Mouse (Mus musculus): ENCODE data around the gene E130116L18Rik. TPM values are rescaled to one million over a fixed set of nuclear protein-coding genes. Genes with fewer than 3 reads are reported as not detected.
"Not testable (repeated sequence)": the region's sequence is repeated elsewhere in the genome, so short reads cannot be mapped to it uniquely, and the experiment has no call there.

The E130116L18Rik gene
- total and polyA plus RNA-seq, 2 experiments from 2014 or later, result 2.0 TPM; not detected in 1

GRCm38 (mm10) chr5:25221604-25222003 is 1.3 kb downstream of the E130116L18Rik start, which contains the start of gene Galnt11:
Gene Galnt11, plus strand, starts transcription at chr5:25221904.
- Histone ChIP-seq H3K27me3 (ENCODE audit: insufficient read depth, low read length) (no peaks in the 10 kb centered on the region), H3K9me3 (ENCODE audit: low read length) (no peaks in the 10 kb centered on the region), H3K27ac (ENCODE audit: low read depth, low read length) (peak within 1 kb of the TSS; percentile 89), H3K9ac (peak within 1 kb of the TSS; percentile 68), H3K4me1 (ENCODE audit: insufficient read depth) (peaks cover 5% of the 10 kb centered on the region), H3K4me2 (ENCODE audit: low read depth) (peak within 1 kb of the TSS; percentile 62), H3K36me3 (ENCODE audit: insufficient read depth) (no peaks in the 10 kb centered on the region), H3K4me3 (ENCODE audit: low read depth, low read length) (peak within 1 kb of the TSS; percentile 56)
- 89% methylated on average over 3 of the region's 3 CpGs for WGBS
- DNase-seq (no peak), ATAC-seq (no peak)
- TF ChIP-seq CTCF (IDR thresholded peaks at IDR 0.05; ENCODE audit: low read depth), result no peak

GRCm38 (mm10) chr5:25215006-25215405 is 7.9 kb downstream of the E130116L18Rik start:
- no peaks in the 10 kb centered on the region for H3K9me3 ChIP-seq (ENCODE audit: low read length)
- H3K4me1 ChIP-seq (ENCODE audit: insufficient read depth), result no peaks in the 10 kb centered on the region
- ATAC-seq (no peak), DNase-seq (no peak)
- TF ChIP-seq CTCF (IDR thresholded peaks at IDR 0.05; ENCODE audit: low read depth), result no peak
- no peaks in the 10 kb centered on the region for H3K36me3 ChIP-seq (ENCODE audit: insufficient read depth)
- no peak overlapping the region for H3K27ac ChIP-seq (ENCODE audit: low read depth, low read length)
- no peaks in the 10 kb centered on the region for H3K27me3 ChIP-seq (ENCODE audit: insufficient read depth, low read length)
- H3K4me3 ChIP-seq (ENCODE audit: low read depth, low read length), result no peak overlapping the region
- 83% methylated on average over 6 of the region's 6 CpGs for WGBS
- no peak overlapping the region for H3K4me2 ChIP-seq (ENCODE audit: low read depth)
- no peak overlapping the region for H3K9ac ChIP-seq

GRCm38 (mm10) chr5:25213216-25213615 is 9.7 kb downstream of the E130116L18Rik start:
- not testable (repeated sequence) for H3K4me2 ChIP-seq (ENCODE audit: low read depth); H3K36me3 ChIP-seq (ENCODE audit: insufficient read depth); H3K9me3 ChIP-seq (ENCODE audit: low read length); H3K9ac ChIP-seq; H3K4me1 ChIP-seq (ENCODE audit: insufficient read depth); H3K27me3 ChIP-seq (ENCODE audit: insufficient read depth, low read length); ATAC-seq; DNase-seq; H3K4me3 ChIP-seq (ENCODE audit: low read depth, low read length); H3K27ac ChIP-seq (ENCODE audit: low read depth, low read length)

- Histone ChIP-seq H3K36me3 (ENCODE audit: insufficient read depth) (no peaks in the 10 kb centered on the region), H3K4me2 (ENCODE audit: low read depth) (no peak overlapping the region), H3K27ac (ENCODE audit: low read depth, low read length) (no peak overlapping the region), H3K27me3 (ENCODE audit: insufficient read depth, low read length) (no peaks in the 10 kb centered on the region), H3K9me3 (ENCODE audit: low read length) (no peaks in the 10 kb centered on the region), H3K4me1 (ENCODE audit: insufficient read depth) (no peaks in the 10 kb centered on the region), H3K4me3 (ENCODE audit: low read depth, low read length) (no peak overlapping the region), H3K9ac (no peak overlapping the region)
- TF ChIP-seq CTCF (IDR thresholded peaks at IDR 0.05; ENCODE audit: low read depth), result no peak
- 65% methylated on average over 1 of the region's 1 CpGs for WGBS
- ATAC-seq, result no peak
- DNase-seq, result no peak
These were observed 11.1 kb downstream of the E130116L18Rik start for GRCm38 (mm10) chr5:25211872-25212271.

- ATAC-seq, result no peak
- 80% methylated on average over 2 of the region's 2 CpGs for WGBS
- no peak for TF ChIP-seq CTCF (IDR thresholded peaks at IDR 0.05; ENCODE audit: low read depth)
- Histone ChIP-seq H3K4me2 (ENCODE audit: low read depth) (no peak overlapping the region), H3K4me1 (ENCODE audit: insufficient read depth) (no peaks in the 10 kb centered on the region), H3K9me3 (ENCODE audit: low read length) (no peaks in the 10 kb centered on the region), H3K27me3 (ENCODE audit: insufficient read depth, low read length) (no peaks in the 10 kb centered on the region), H3K27ac (ENCODE audit: low read depth, low read length) (no peak overlapping the region), H3K36me3 (ENCODE audit: insufficient read depth) (no peaks in the 10 kb centered on the region), H3K4me3 (ENCODE audit: low read depth, low read length) (no peak overlapping the region), H3K9ac (no peak overlapping the region)
- no peak for DNase-seq
These were observed 32.4 kb downstream of the E130116L18Rik start for GRCm38 (mm10) chr5:25190521-25190920.

- WGBS, result 39% methylated on average over 1 of the region's 1 CpGs
- no peak for ATAC-seq
- Histone ChIP-seq H3K4me1 (ENCODE audit: insufficient read depth) (no peaks in the 10 kb centered on the region), H3K4me2 (ENCODE audit: low read depth) (no peak overlapping the region), H3K27ac (ENCODE audit: low read depth, low read length) (no peak overlapping the region), H3K4me3 (ENCODE audit: low read depth, low read length) (no peak overlapping the region), H3K36me3 (ENCODE audit: insufficient read depth) (no peaks in the 10 kb centered on the region), H3K9me3 (ENCODE audit: low read length) (no peaks in the 10 kb centered on the region), H3K27me3 (ENCODE audit: insufficient read depth, low read length) (no peaks in the 10 kb centered on the region), H3K9ac (no peak overlapping the region)
- no peak for DNase-seq
- TF ChIP-seq CTCF (IDR thresholded peaks at IDR 0.05; ENCODE audit: low read depth), result peak; percentile 44; the same call in 1 of the 2 replicates
These were observed 34.2 kb downstream of the E130116L18Rik start for GRCm38 (mm10) chr5:25188802-25189201.

GRCm38 (mm10) chr5:25187727-25188126 is 35.2 kb downstream of the E130116L18Rik start:
- Histone ChIP-seq H3K27me3 (ENCODE audit: insufficient read depth, low read length) (no peaks in the 10 kb centered on the region), H3K27ac (ENCODE audit: low read depth, low read length) (no peak overlapping the region), H3K4me1 (ENCODE audit: insufficient read depth) (no peaks in the 10 kb centered on the region), H3K4me2 (ENCODE audit: low read depth) (no peak overlapping the region), H3K4me3 (ENCODE audit: low read depth, low read length) (no peak overlapping the region), H3K9me3 (ENCODE audit: low read length) (no peaks in the 10 kb centered on the region), H3K9ac (no peak overlapping the region), H3K36me3 (ENCODE audit: insufficient read depth) (no peaks in the 10 kb centered on the region)
- DNase-seq, result no peak
- ATAC-seq, result no peak
- no peak for TF ChIP-seq CTCF (IDR thresholded peaks at IDR 0.05; ENCODE audit: low read depth)

- no peak for DNase-seq
- TF ChIP-seq CTCF (IDR thresholded peaks at IDR 0.05; ENCODE audit: low read depth), result no peak
- H3K9ac ChIP-seq, result no peak overlapping the region
- no peak for ATAC-seq
- H3K27ac ChIP-seq (ENCODE audit: low read depth, low read length), result no peak overlapping the region
- no peaks in the 10 kb centered on the region for H3K27me3 ChIP-seq (ENCODE audit: insufficient read depth, low read length)
- no peak overlapping the region for H3K4me3 ChIP-seq (ENCODE audit: low read depth, low read length)
- no peak overlapping the region for H3K4me2 ChIP-seq (ENCODE audit: low read depth)
- H3K36me3 ChIP-seq (ENCODE audit: insufficient read depth), result no peaks in the 10 kb centered on the region
- H3K4me1 ChIP-seq (ENCODE audit: insufficient read depth), result no peaks in the 10 kb centered on the region
- WGBS, result 50% methylated on average over 2 of the region's 2 CpGs
- H3K9me3 ChIP-seq (ENCODE audit: low read length), result no peaks in the 10 kb centered on the region
These were observed 38.4 kb downstream of the E130116L18Rik start for GRCm38 (mm10) chr5:25184594-25184993.
